Mouse (Mus musculus): ENCODE measurements around the gene Gpr183.

The Gpr183 gene

GRCm38 (mm10) chr14:121964990-121965389 lies at the start of gene Gpr183:
TSS of gene Gpr183 (minus strand) at chr14:121965195.
- no peak for DNase-seq (ENCODE audit: low read depth, low spot score)

DNA sequence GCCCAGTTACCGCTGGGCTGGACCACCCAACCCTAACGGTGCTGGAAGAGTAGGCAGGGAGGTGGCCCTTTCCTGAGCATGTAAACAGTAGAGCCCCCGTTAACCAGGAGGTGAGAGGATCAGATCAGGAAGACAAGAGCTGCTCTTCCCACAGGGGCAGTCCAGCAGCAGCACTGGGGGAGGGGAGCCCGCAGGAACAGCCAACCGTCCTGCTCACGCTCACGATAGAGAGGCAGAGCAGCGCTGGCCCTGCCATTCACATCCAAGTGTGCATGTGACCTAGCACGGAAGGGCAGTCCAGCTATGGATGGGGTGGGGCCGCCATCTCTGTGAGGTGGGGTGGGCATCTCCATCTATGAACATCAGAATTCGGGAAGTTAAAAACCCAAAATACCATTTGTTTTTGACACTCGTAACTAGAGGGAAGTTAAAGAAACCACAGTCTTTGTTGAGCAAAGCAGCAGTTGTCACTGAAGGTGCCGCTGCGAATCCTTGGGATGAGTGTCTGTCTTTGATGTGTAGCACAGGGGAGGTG lies 48.5 kb upstream of the Gpr183 start:
- DNase-seq (ENCODE audit: low read depth, low spot score) = no peak

GRCm38 (mm10) chr14:122012814-122013213 lies 47.8 kb upstream of the Gpr183 start:
- DNase-seq (ENCODE audit: low read depth, low spot score) = no peak

- no peak for DNase-seq (ENCODE audit: low read depth, low spot score)
These were observed 47.2 kb upstream of the Gpr183 start for GRCm38 (mm10) chr14:122012193-122012592.

DNA sequence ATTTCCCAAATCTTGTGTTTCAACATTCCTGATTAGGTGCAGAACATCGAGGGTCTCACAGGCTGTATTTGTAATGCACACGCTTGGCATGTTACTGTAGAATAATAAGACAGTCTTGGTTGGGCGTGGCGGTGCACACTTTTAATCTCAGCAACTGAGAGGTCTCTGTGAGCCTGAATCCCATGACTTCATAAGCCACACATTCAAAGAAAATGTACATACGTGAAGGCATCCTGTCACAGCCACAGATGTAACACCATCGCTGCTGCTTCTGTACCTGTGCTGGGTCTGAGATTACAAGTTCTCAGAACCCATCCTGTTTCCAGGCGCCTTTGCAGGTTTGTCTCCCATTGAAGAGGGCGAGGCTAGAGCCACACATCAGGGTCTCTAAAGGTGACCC lies 46.8 kb upstream of the Gpr183 start:
- DNase-seq (ENCODE audit: low read depth, low spot score) = no peak

GRCm38 (mm10) chr14:122010301-122010700 lies 45.3 kb upstream of the Gpr183 start:
- no peak for DNase-seq (ENCODE audit: low read depth, low spot score)

- DNase-seq (ENCODE audit: low read depth, low spot score) = no peak
These were observed 44.5 kb upstream of the Gpr183 start for GRCm38 (mm10) chr14:122009502-122009901.

DNA sequence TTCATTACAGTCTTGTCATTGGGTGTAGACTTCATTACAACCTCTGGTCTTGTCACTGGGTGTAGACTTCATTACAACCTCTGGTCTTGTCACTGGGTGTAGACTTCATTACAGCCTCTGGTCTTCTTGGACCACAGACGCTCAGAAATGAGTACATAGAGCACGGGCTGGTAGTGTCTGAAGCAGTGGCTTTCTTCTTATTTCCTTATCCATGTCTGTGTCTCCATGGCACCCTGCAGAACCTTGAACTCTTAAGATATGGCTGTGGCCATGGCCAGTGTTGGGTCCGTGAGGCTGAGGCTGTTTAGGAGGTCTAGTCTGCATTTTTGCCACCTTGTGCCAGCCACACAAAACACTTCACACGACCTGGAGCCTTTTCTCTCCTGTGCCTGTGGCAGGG lies 43.3 kb upstream of the Gpr183 start:
- no peak for DNase-seq (ENCODE audit: low read depth, low spot score)

GRCm38 (mm10) chr14:122003812-122004211 lies 38.8 kb upstream of the Gpr183 start:
- no peak for DNase-seq (ENCODE audit: low read depth, low spot score)

DNA sequence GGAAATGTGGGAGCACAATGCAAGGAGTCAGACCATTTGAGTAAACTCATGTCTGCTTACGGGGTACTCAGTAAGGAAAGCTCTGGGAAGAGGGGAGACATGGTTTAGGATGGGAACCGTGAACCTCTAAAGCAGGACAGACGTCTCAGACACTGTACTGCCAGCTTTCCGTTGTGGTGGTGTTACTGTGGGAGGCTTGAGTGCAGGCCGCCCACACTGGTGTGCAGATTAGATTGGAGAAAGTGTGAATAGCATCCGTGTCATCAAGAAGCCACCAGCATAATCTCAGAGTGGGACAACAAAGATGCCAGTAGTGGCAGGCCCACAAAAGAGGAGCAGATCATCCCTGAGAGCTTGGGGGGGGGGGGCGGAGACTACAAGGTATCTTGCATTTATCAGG lies 37.2 kb upstream of the Gpr183 start:
- DNase-seq (ENCODE audit: low read depth, low spot score) = no peak

- DNase-seq (ENCODE audit: low read depth, low spot score) = no peak
These were observed 35.5 kb upstream of the Gpr183 start for GRCm38 (mm10) chr14:122000346-122001105.

GRCm38 (mm10) chr14:121999455-121999854 lies 34.5 kb upstream of the Gpr183 start:
- no peak for DNase-seq (ENCODE audit: low read depth, low spot score)

DNA sequence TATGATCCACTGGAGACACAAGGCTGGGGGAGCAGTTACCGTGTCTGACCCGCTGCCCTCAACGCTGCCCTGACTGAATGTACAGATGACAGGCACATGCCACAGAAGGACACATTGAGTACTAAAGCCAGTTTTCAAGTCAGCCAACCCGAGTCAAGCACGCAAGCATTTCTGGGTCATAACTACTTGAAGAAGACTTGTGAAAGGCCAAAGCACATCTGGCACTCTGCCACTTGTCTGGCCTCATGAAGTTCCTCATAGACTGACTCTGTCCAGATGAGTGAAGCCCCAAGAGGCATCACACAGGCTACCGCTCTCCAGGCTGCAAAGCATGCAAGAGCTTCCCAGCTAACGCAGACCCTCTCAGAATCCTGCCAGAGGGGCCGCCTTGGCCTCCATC lies 31.8 kb upstream of the Gpr183 start:
- DNase-seq (ENCODE audit: low read depth, low spot score) = no peak

GRCm38 (mm10) chr14:121995557-121995870 lies 30.5 kb upstream of the Gpr183 start:
- DNase-seq (ENCODE audit: low read depth, low spot score) = no peak

- DNase-seq (ENCODE audit: low read depth, low spot score) = no peak
These were observed 30.0 kb upstream of the Gpr183 start for GRCm38 (mm10) chr14:121994846-121995556.

DNA sequence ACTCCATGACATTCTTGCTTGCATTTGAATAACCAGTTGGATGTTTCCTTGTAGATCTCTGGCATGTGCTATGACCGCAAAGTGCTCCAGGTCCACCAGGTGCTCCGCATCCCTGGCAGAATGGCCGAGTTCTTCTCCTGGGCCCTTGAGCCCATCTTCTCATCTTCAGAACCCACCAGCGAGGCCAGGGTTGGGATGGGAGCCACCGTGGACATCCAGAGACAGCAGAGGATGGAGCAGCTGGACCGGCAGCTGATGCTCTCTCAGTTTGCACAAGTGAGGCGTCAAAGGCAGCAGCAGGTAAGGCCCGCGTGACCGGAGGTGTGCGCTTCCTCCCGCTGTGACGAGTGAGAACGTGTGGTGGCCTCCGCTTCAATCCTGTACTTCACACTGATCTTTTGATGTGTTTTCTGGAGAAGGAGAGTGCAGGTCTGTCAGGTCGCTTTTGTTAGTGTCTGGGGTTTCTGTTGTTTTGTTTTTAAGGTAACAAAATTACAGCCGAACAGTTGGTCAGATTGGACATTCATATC lies 29.2 kb upstream of the Gpr183 start:
- DNase-seq (ENCODE audit: low read depth, low spot score) = no peak

DNA sequence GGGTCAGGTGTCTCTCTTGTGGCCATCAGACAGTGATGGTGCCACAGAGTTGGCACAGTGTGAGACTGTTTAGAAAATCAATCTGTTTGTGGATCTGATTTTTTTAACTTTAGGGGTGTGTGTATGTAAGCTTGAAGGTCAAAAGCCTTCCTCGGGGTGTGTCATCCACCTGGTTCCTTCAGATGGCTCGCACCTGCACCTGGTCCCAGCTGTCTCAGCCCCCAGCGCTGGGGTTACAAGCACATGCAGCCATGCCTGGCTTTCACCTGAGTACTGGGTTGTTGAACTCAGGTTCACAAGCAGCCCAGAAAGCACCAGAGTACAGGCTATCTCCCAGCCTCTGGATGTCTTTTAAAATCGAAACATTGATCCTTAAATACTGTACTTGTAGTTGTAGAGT lies 28.6 kb upstream of the Gpr183 start:
- no peak for DNase-seq (ENCODE audit: low read depth, low spot score)

DNA sequence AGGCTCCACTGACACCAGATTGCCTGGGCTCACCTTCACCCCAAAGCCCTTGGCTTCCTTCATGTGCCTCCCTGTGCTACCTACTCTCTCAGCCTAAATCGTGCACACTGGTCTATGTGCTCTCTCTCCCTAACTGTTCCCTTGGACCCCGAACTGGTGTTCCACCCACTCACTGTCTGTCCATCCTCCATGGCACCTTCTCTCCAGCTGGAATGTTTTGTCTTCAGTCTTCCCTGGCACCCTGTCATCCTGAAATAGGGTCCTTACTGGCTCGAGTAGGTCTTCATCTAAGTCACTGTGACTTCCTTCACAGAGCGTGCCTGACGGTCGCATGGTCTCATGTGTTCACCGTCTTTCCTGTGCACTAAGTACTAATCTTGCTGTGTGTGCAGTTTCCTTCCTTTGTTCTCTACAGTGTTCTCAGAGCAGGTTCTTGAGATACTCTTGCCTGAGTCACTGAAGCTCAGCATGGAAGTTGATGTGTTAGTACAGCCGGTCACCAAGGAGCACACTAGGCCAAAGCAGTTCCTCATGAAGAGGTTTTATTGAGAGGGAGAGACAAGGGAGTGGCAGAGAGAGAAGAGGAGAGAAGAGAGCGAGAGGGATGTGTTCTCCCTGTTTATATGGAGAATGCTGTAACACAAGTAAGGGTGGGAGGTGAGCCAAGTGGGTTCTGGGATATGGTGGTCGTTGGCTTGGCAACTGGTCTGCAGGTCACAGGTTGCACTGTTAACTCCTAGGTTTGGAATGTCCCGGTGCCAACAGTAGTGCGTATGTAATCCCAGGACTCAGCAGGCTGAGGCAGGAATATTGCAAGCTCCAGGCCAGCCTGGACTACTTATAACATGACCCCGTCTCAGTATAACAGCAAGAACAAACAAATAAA lies 27.6 kb upstream of the Gpr183 start:
- DNase-seq (ENCODE audit: low read depth, low spot score) = no peak

- peak; percentile 62 for DNase-seq (ENCODE audit: low read depth, low spot score)
These were observed 26.9 kb upstream of the Gpr183 start for GRCm38 (mm10) chr14:121991921-121992320.

DNA sequence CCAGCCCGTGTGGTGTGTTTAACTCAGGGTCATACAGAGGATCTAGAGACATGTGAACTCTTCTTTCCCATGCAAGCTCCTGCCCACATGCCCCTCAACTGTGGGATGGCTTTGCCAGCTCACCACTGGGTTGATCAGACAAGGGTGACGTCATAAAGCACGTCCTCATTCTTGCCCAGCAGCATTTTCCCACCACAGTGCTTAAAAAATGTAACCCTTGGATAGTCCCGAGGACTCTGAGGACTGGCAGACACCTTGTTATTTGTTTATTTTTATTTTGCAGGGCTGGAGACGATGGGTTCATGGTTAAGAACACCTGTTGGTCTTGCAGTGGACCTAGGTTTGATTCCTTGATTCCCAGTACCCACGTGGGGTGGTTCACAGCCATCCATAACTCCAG lies 25.9 kb upstream of the Gpr183 start:
- DNase-seq (ENCODE audit: low read depth, low spot score) = no peak

DNA sequence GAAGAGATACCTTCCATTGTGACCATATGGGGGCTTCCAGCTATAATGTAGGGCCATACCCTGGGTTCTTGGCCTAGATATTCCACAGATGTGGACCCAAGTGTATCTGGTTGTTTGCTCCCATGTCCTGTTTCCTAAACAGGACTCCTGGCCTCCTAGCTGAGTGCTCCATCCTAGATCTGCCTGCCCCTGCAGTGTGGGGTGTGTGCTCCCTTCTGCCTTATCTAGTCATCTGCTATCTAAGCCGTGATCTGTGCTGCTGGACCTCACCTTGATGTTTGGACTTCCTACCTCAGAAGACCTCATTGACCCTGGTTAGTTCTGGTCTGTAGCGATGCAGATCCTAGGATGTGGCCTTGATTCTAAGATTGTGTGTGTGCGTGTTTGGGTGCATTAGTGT lies 24.9 kb upstream of the Gpr183 start:
- DNase-seq (ENCODE audit: low read depth, low spot score) = no peak

- no peak for DNase-seq (ENCODE audit: low read depth, low spot score)
These were observed 24.3 kb upstream of the Gpr183 start for GRCm38 (mm10) chr14:121989331-121989730.
